Mouse (Mus musculus) cerebellum, adult 11 months (tissue): ENCODE data around the gene Specc1l.
"Not testable (repeated sequence)": the region's sequence is repeated elsewhere in the genome, so short reads cannot be mapped to it uniquely, and the experiment has no call there.

Experiments used
- DNase-seq: peaks from one replicate; pipeline ENCODE4 v3.0.0; 2022

Specc1l gene

DNA sequence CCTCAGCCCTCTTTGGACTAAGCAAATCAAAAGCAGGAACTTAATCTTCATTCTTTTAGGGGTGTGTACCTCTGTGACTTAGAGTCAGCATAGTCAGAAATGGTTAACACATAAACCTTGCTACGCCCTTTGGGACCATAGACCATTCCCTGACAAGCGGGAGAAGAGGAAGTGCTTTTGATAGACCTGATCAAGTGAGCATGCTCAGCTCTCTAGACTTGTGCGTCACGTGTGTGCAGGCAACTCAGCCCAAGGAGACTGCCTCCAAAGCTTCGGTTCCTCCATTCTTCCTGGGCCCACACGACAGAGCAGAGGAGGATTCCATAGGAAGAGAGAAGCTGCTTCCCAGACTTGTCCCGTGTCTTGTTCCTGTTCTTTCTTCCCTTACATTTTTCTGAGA lies 76.7 kb downstream of the Specc1l start:
- DNase-seq: no peak

DNA sequence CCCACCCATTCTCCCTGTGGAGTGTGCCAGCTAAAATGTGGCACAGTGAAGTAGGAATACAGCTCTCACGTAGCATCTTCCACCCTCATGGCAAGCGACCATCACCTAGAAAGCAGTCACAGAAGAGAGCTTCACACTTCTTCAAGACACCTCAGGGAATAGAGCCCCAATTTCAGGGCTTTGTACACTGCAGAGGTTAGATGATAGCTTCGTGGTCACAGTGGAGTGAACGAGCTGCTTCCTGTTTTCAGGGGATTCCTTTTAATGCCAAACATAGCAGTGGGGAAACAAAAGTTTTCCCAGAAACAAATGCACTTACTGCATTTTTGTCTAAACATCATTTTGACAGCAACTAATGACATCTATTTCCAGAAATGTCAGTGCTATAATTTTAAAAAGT lies 77.5 kb downstream of the Specc1l start:
- DNase-seq: no peak

DNA sequence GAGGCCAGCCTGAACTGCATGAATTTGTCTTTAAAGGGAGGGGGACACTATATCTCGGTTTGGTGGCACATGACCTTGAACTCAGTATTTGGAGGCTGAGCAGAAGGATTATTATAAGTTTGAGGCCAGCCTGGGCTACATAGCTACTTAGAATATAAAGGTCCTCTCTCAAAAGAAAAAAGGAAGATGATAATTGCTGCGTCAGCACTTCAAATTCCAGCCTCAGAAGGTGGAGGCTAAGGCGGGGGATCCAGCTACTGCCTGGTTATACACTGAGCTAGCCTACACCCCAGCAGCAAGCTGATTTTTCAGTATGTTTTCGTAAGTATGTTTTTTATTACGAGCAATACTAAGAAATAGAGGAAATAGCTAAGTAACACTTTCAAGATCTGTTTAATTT lies 78.8 kb downstream of the Specc1l start:
- no peak for DNase-seq

DNA sequence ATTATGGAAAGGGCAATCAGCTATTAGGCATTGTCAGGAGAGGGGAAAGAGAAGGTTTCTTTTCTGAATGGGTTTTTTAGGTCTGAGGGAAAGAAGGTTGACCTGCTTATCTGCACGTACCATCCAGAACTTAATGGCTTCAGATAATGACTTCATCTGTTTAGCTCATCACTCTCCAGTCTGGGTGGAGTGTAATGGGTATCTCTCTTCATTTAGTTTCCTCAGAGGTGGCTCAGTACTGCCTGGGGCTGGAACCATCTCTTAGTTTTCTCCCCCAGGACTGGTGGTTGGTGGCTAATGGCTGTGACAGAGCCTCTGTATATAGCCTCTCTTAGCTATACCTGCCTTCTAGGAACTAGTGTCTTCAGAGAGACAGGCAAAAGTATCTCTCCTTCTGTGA lies 79.5 kb downstream of the Specc1l start:
- DNase-seq: no peak

DNA sequence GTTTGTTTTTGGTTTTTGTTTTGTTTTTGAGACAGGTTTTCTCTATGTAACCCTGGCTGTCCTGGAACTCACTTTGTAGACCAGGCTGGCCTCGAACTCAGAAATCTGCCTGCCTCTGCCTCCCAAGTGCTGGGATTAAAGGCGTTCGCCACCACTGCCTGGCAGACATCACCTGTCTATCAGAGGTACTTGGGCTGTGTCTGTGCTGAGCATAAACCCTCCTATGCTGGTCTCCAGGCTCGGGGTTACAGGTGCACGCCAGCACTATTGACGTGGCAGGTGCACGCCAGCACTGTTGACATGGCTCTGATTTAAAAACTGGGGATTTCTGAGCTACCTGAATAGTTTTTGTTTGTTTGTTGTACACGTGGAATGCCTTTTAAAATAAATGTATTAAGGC lies 80.3 kb downstream of the Specc1l start:
- not testable (repeated sequence) for DNase-seq

DNA sequence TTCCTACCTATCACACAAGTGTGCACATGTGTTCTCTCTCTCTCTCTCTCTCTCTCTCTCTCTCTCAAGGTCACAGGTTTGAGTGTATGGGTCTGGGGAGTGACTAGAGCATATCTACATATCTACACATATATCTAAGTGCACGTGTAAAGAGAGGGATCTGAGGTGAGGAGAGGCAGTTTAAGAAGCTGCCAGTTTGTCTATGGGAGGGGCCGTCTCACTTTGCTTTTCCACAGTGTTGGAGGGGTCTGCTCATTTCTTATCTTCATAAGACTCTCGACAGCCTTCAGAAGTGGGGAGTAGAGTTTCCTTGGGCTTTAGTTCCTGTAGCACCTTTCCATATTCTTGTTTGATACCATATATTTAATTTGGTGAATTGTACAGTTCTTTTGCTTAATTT lies 81.4 kb downstream of the Specc1l start:
- DNase-seq: no peak

DNA sequence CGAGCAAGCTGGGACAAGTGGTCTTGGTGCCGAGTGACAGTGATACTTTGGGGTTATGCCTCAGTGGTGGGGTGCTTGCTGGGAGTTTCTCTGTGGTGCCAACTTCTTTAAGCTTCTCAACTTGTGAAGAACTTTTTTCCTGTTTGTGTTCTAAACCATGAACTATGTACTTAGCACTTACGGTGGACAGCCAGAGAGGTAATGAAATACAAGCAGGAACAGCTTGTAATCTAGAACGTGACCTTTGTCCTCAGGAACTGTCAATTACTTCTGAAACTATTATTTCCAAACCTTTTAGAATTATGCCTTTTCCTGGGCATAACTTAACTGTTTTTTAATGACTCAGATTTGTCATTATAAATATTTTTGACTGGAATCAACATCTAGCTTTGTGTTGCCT lies 82.5 kb downstream of the Specc1l start:
- DNase-seq: no peak

DNA sequence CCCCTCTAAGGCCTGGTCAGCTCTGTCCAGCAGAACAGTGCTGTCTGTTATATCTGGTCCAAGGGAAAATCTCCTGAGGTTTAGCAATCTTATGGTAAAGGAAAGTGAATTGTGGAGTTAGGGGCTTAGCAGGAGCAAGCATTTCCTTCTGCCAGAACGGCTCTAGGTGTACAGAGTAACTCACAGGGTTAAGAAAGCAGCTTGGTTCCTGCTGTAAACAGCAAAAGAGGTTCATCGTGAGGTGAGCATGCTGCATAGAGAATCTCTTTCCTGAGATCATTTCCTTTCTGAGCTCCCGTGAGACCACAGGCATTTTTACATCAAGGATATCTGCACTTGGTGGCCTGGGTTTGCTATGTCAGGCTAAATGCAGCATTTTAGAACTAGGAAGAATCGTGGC lies 83.1 kb downstream of the Specc1l start:
- DNase-seq: no peak

DNA sequence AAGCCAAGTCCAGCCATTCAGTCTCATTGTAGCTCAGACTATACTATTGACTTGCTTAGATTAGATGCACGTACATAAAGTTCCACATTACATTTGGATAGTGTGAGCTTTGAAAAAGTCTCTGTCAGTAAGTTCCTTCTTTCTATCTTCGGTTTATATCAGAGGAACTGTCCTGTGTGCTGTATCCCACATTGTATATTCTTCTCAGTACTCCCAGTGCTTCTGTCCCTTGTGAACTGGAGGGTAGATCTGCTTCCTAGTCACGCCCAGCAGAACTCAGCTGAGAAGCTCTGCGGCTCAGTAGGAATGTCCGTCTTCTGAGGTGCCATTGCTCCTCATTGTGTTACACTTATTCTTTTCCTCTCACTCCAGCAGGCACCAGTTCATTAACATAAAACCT lies 86.7 kb downstream of the Specc1l start:
- no peak for DNase-seq

DNA sequence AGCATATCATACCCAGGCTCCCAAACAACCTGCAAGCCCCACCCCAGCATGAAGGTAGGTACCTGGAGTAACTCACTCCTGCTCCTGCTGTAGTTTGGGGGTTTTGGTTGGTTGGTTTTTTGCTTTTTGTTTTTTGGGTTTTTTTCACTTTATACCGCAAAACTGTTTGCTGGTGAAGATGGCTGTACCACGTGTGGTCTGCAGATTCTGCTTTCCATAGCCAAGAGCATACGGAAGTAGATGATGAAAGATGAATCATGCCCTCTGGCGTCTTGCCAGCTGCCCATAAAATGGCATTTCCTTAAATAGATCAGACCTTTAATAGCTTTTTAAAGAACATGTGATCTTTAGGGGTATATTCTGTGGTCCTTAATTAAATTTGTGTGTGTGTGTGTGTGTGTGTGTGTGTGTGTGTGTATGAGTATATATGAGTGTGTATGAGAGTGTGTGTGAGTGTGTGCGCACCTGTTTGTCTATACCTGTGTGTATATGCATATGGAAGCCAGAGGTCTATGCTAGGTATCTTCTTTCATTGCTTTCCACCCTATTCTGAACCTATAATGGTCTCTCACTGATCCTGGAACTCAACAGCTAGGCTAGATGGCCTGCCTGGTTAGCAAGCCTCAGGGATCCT lies 88.0 kb downstream of the Specc1l start:
- peak; percentile 34 for DNase-seq

DNA sequence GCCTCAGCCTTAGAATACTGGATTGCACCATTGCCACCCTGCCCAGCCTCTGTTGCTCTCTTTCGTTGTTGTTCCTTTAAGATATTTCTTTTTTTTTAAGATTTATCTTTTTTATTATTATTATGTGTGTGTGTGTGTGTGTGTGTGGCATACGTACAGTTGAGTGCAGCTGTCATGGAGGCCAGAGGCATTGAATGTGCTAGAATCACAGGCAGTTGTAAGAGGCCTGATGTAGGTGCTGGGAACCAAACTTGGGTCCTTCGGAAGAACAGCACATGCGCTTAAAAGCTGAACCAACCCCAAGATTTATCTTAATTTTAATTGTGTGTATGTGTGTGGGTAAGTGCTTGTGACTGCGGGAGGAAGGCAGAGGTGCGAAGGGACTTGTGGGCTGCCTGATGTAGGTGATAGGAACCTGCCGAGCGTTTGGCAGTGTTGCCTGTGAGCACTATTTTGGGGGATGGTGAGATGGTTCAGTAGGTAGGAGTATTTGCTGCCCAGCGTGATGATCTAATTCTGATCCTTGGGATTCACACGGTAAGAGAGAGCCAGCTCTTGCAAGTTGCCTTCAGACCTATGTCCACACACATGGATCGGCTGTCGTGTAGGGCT lies 89.4 kb downstream of the Specc1l start:
- no peak for DNase-seq

DNA sequence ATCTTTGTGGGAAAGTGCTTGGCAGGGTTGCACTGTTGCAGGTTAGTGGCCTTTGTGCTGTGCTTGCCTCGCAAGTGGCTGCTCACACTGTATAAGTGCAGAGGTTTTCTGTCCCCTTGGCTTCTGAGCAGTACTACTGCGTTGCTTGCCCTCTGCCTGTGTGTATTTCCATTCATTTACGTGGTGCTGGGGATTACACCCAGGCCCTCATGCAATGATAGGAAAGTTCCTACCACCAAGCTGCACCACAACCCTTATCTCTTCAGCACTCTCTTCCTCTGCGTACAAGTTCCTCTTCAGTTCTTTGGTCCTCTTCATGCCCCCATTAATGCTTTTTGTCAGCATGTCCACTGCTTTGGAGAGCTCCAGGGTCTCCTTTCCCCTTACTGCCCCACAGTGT lies 90.1 kb downstream of the Specc1l start:
- DNase-seq: no peak

DNA sequence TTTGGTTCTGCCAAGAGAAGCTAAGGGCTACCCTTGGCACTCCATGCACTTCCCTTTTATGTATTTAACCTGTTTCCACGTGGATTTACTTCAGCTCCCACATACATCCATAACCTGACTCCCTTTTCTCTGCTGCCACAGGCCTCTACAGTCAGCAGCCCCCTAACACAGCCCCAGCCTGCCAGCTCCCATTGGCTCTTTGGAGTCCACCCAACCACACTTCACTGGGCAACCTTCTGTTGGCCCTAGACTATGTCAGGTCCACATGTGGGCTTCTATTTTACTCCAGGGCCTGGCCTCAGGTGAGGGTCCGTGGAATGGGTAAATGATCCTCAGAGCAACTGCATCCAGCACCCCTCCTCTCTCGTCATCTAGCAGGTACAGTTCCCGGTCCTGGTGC lies 90.7 kb downstream of the Specc1l start:
- DNase-seq: no peak

DNA sequence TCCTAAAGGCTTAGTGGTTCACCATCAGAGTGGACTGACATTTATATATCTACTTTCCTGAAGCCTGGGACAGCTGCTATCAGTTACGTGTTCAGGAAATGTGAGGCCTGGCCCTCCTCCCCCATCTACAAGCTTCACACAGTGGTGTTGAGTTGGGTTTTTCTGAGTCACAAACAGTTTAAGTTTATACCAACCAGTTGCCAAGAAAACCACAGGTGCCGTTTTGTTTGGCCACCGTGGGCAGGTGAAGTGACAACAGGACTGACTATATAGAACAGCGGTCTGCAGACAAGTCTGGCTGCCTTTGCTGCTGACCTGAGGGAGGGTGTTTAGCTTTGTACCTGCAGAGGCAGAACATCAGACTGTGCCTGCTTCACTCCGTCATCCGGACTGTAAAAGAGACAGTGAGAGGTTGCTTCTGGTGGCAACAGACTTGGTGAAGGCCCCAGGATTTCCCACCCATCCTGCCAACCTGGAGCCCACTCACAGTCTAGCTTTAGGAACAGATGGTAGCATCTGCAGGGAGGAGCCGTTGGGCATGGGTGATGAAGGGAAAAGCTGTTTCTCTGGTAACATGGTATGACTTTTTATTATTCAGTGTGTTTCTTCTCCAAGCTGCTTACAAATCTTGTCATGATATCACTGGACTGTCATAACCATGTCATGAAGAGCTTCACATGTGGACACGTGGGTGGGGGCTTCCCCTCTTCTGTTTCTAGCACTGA lies 91.6 kb downstream of the Specc1l start:
- peak; percentile 22 for DNase-seq

DNA sequence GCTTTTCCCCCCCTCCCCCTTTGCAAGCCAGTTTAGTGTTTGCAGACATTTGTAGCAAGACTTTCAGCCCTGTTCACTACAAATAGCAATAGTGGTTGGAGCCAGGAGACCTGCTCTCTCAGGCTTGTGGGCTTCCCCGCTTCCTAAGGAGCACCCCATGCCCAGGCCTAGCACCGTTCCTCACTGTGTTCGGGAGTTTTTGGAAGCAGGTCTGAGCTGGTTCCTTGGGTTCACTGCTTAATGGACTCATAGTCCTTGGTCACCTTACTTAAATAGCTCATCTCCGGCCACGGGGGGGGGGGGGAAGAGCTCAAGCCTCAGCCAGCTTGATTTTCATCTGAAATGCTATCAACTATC lies 92.2 kb downstream of the Specc1l start:
- DNase-seq: no peak

DNA sequence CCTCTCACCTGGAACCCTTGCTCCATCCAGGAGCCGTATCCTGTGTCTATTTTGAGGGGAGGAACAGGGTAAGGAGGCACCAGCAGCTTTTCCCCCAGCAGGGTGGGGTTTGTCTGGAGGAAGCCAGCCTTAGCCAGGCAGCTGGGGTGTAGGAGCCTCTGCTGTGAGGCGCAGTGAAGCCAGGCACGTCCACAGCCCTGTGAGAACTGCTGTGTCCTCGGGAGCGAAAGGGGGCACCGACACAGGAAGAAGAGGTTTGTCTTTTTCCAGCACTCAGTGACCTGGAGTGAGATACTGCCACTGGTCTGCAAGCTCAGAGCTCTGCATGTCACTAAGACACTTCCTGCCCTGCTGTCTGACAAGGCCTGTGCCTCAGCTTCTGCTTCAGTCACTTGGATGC lies 92.5 kb downstream of the Specc1l start:
- no peak for DNase-seq

DNA sequence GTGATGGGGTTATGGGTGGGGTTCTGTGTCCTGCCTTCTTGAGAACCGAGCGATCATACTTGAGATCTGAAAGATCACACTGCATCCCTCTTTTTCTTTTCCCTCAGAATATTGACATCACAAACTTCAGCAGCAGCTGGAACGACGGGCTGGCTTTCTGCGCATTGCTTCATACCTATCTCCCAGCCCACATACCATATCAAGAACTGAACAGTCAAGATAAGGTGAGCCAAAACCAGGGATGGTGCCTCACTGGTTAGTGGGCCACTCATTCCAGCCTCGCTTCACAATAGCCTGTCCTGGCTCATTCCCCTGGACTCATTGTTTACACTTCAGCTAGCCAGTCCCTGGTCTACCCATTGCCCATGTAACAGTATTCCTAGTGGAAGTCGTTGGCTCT lies 95.3 kb downstream of the Specc1l start:
- DNase-seq: no peak

DNA sequence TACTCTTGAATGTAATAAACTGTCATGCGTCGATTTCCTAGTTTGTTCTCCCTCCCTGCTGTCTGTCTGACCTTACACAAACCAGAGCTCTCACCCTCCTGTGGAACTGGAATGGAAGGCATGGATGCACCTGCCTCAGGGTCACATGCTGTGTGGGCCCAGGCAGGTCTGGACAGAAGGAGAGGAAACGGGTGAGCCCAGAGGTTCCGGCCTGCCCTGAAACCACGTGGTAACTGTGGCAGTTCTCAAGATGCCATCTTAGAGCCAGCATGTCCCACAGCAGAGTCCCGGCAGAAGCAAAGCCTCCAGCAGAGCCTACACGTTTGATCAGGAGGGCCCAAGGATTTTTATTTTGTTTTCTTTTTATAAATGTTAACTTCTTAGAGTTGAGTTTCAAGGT lies 100.5 kb downstream of the Specc1l start:
- DNase-seq: no peak

DNA sequence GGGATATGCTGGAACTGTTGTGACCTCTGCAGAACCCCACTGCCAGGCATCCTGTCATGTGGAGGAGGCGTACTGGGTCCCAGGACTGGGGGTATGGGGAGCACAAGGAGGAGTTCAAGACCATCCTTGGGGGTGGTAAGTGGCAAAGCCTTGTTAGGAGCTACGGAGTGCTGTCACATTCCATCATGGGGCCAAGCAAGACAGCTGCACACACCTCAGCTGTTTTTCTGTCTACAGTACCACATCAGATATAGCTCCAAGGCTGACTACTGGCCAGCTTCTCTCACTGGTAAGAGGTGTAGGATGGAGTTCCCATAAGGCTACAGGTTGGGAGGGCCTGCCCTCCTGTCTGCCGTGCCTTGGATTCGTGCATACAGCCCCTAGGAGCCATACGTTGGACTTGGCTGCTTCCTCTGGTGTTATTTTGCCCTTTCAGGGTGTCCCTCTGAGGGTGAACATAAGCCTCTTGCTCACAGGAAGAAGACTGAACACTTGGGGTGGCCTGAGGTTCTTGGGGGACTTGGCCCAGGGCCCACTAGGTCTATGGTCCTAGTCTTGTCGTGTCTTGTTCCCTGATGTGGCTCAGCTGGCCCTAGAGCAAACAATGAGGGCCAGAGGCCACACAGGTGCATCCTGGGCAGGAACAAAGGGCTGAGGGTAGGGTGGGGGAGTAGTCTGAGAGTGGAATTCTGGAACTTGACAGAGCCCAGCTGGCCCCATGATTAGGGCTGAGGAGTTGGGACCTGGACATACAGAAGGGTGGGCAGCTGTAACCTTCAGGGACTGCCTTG lies 102.5 kb downstream of the Specc1l start:
- DNase-seq: no peak

DNA sequence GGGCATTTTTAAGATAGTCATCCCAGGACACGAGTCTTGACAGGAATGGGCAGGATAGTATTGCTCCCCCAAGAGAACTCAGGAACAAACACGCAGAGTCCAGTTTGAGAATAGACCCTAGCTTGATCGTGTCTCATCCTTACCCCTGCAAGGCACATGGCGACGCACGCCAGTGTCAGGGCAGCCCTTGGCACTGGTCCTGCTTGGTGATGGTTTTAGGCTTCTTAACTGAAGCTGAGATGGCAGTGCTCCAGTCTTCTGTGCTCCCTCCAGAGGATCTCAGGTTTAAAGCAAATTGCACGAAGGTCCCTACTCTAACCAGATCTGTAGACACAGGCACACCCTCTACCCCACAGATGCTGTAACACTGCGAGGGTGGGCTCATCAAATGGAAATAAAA lies 103.9 kb downstream of the Specc1l start:
- DNase-seq: no peak

DNA sequence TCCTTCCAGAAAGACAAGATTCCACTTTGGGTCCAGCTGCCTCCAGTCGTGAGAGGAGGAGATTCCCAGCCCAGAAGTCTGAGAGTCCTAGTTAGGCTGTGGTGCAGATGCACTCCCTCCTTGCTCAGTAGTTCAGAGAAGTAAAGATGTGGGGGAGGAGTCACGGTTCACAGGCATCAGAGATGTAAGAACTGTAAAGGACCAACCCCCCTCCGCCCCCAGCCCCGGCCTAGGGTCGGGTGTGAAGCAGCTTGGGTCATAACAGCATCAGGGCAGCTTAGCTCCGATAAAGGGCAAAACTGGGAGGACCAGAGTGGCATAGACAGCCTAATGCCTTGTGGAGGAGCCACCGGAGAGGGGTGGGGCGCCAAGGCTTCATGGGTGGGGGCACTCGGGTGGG lies 104.6 kb downstream of the Specc1l start:
- no peak for DNase-seq

DNA sequence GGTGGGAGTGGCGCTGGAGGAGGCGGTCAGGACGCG lies 104.8 kb downstream of the Specc1l start, which contains the start of gene Adora2a:
Gene Adora2a (plus strand): TSS at position 6 of the 36 bp plus-strand sequence.
- DNase-seq: no peak

DNA sequence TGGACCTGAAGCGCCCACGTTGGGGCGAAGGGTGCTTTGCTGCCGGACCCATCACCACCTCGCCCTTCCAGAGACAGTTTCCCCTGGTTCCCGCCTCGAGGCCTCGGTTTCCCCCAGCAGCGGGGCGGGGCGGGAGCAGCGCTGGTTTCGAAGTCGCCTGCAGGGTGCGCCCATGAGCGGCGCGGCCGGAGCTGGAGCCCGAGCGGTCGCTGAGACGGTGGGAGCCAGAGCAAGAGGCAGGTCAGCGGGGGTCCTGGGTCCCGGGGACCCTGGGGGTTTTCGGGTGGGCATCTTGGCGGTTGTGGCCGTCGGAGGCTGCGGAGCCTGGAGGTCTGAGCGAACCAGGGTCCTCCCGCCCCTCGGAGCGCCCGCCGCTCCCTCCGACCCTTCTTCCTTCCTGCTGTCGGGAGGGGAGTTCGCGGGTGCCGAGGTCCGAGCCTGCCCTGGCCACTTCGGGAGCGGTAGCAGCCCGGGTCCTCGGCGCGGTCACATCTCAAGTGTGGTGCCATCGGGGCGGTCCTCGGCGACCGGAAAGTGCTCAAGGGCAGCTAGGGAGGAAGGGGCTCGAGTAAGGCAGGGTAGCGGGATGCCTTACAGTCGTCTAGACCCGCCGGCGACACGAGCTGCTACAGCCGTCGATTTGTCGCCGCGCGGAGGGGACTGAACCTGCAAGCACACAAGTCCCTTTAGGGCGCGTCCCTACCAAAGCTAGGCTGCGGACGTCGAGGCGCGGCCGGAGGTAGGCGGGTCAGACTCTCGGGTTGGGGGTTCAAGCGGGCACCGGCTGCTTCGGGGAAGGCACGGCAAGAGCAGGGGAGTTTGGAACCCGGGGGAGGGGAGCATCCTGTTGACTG lies 105.3 kb downstream of the Specc1l start:
- peak; percentile 26 for DNase-seq

DNA sequence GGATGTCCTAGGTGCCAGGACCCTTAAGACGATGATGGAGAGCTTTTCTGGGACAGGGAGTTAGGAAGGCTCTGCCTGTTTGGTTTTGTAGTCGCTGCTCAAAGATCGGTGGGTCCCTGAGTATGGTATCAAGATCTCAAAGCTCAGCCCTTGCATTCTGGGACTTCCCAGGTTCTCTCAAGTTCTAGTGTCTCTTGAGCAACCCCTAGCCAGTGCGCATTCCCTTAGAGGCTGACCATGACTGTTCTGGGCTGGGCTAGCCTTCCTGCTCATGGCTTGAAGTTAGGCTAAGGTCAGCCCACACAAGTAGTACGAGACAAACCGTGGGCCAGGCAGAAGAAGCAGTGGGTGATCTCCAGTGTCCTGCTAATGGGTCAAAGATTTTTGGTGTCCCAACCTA lies 106.3 kb downstream of the Specc1l start:
- no peak for DNase-seq
